Mouse (Mus musculus): ENCODE data around the gene Uggt1. TPM values are rescaled to one million over a fixed set of nuclear protein-coding genes. Genes with fewer than 3 reads are reported as not detected.

Gene Uggt1
- polyA plus RNA-seq, 1 experiment from 2014 or later = 56.8 TPM

Small RNAs within 50 kb of the gene (microRNA-seq; reads per million reads assigned to microRNA genes)
- 0.86 reads per million for gene Mir6897 (ENCODE audit: borderline number of aligned reads)

Other genes starting within 250 kb of the Uggt1 start
- gene Hs6st1, start 176.3 kb downstream of the Uggt1 start, polyA plus RNA-seq (2015; fragmentation: Nextera tagmentation; extraction: Ambion mirVana) = 8.3 and 11.2 TPM in 2 replicates
- 1.5 and 2.2 TPM in 2 replicates for gene Neurl3, start 30.0 kb upstream of the Uggt1 start, polyA plus RNA-seq (2015; fragmentation: Nextera tagmentation; extraction: Ambion mirVana)
- gene Arid5a, start 63.0 kb upstream of the Uggt1 start, polyA plus RNA-seq (2015; fragmentation: Nextera tagmentation; extraction: Ambion mirVana) = 15.5 and 16.1 TPM in 2 replicates
- gene Kansl3, start 124.5 kb upstream of the Uggt1 start, polyA plus RNA-seq (2015; fragmentation: Nextera tagmentation; extraction: Ambion mirVana) = 42.2 TPM in 2 replicates
- 1.0 and 1.2 TPM in 2 replicates for gene Fer1l5, start 127.6 kb upstream of the Uggt1 start, polyA plus RNA-seq (2015; fragmentation: Nextera tagmentation; extraction: Ambion mirVana)
- gene Lman2l, start 200.6 kb upstream of the Uggt1 start, polyA plus RNA-seq (2015; fragmentation: Nextera tagmentation; extraction: Ambion mirVana) = 45.9 and 52.0 TPM in 2 replicates
- gene Cnnm4, start 226.9 kb upstream of the Uggt1 start, polyA plus RNA-seq (2015; fragmentation: Nextera tagmentation; extraction: Ambion mirVana) = 15.0 and 15.8 TPM in 2 replicates